Mouse (Mus musculus) spleen, adult 2 months (tissue): ENCODE measurements around the gene Tmem132d.

Experiments used
- CTCF ChIP-seq: fragments of 200-500 bp; IDR thresholded peaks from 2 replicates; pipeline ENCODE4 v1.5.1; 2011; ENCODE audit warnings: mild to moderate bottlenecking, inconsistent platforms; ENCODE audit not compliant: insufficient read depth, insufficient read length, insufficient replicate concordance; ENCODE audit errors: extremely low read depth
- POLR2A ChIP-seq: fragments of 200-500 bp; IDR thresholded peaks from 2 replicates; pipeline ENCODE4 v1.6.1; 2011; ENCODE audit warnings: low read depth, low read length, inconsistent platforms

DNA sequence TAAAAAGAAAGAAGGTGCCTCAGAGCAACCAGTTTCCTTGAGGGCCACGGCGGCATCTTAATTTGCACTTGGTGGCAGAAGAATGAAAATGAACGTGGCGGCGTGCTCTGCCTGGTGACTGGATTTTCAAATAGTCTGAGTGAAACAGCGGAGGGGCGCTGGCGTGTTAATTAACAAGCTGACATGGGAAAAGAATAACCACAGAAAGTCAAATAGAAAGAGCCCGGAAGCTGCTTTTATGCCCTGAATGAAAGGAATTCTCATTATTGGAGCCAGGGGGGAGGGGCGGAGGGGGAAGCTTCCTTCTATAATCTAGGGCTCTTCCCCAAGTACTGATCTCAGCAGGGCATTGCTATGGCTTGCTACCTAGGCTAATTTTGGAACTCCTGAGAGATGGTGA is 456.2 kb downstream of the Tmem132d start:
- TF ChIP-seq POLR2A (no peak), CTCF (no peak)
